Mouse (Mus musculus) kidney, adult 2 months (tissue): Measurements from ENCODE around the gene Dnm1.

ENCODE experiments used
- CTCF ChIP-seq: fragments of 200-500 bp; conservative IDR thresholded peaks from 2 replicates; pipeline ENCODE4 v1.5.1; 2011; ENCODE audit warnings: low read depth, mild to moderate bottlenecking, control low read depth, low read length, moderate library complexity, mixed read lengths; ENCODE audit not compliant: insufficient read depth, insufficient read length
- POLR2A ChIP-seq: fragments of 200-500 bp; IDR thresholded peaks from one replicate; pipeline ENCODE4 v1.6.1; 2011; ENCODE audit warnings: low read depth, low read length, control low read depth

DNA sequence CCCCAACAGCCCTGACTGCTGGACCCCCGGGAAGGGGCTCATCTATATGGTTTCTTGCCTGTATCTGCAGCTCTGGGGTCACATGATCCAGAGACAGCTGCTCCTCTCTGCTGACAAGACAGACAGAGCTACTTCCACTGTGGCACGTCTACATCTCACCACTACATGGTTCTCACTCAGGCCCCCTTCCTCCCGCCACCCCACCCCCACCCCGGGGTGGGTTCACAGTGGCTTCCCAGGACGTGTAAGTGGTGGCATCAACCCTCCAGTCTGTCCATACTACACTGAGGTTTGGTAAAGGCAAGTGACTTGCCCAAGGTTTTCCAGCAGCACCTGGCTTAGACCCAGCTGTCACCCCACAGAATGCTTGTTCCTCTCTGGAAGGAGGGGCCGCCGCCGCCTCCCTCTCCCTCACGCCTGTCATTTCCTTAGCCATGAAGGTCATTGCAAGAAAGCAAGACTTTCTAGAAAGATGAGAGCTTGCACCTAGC is 1.6 kb downstream of the Dnm1 start:
- TF ChIP-seq CTCF: no peak
- TF ChIP-seq POLR2A: no peak
